Comparison of ENCODE assay signal across 12 mouse cellular contexts in the genomic region with DNA sequence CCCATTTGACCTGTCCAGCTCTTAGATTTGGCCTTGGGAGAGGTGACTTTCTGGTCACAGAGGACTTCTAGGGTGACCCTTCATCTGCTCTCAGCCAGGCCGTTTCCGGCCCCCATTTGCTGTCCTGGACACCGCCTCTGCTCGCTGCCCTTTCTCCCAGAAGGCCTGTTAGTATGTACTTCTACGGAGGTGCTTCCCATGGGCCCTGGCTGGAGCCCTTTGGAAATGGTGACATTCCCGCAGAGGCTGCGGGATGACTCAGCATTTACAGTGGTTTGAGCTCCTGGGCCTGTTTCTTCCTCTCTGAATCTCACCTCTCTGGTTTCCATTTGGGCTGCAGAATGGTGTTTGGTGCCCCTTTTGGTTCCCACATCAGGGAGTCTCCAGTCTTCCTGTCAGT.
"Had no signal": no experiment of that assay in that cellular context is flagged by ENCODE, and none has a peak within 500 bp of the region (broad histone marks: within the 10 kb centered on the region; RNA-seq: fewer than 3 reads in every experiment).

No protein-coding gene starts in this region.

- H3K4me1 ChIP-seq: limb, embryonic 15.5 days; liver, embryonic 12.5 days; lung, embryonic 15.5 days; midbrain, embryonic 13.5 days; neural tube, embryonic 15.5 days had no signal

- H3K4me3 ChIP-seq: limb, embryonic 15.5 days; liver, embryonic 12.5 days; lung, embryonic 15.5 days; midbrain, embryonic 13.5 days; myocyte; neural tube, embryonic 15.5 days had no signal

- H3K36me3 ChIP-seq: limb, embryonic 15.5 days; liver, embryonic 12.5 days; lung, embryonic 15.5 days; midbrain, embryonic 13.5 days; neural tube, embryonic 15.5 days had no signal

- H3K9ac ChIP-seq: limb, embryonic 15.5 days; liver, embryonic 12.5 days; lung, embryonic 15.5 days; midbrain, embryonic 13.5 days; neural tube, embryonic 15.5 days had no signal

- H3K27me3 ChIP-seq: limb, embryonic 15.5 days; lung, embryonic 15.5 days; midbrain, embryonic 13.5 days; neural tube, embryonic 15.5 days had no signal

- DNase-seq: kidney, postnatal 4 days; lung, postnatal 14 days; right cerebral cortex, adult 18-20 months; right cerebral cortex, postnatal 25 days; thymus, postnatal 36 days had no signal

- H3K27ac ChIP-seq: kidney, postnatal 0 days; limb, embryonic 15.5 days; liver, embryonic 12.5 days; lung, embryonic 15.5 days; midbrain, embryonic 13.5 days; neural tube, embryonic 15.5 days had no signal

- H3K9me3 ChIP-seq: limb, embryonic 15.5 days; liver, embryonic 12.5 days; lung, embryonic 15.5 days; neural tube, embryonic 15.5 days had no signal
